Mouse (Mus musculus) adrenal gland, adult 18-20 months (tissue): ENCODE measurements around the gene Unc80. TPM values are rescaled to one million over a fixed set of nuclear protein-coding genes. Genes with fewer than 3 reads are reported as not detected.

Experiments used
- DNase-seq, 2 experiments: peaks; one replicate each; pipeline ENCODE4 v3.0.0; 2021 to 2022; ENCODE audit warnings: low spot score in 2 of 2
- long read RNA-seq, 2 experiments: library from polyadenylated mRNA; stranded (forward); transcript quantifications; one replicate each; pipeline ENCODE4 v2.0.0; 2021
- total RNA-seq, 2 experiments: library from RNA; stranded (reverse); gene quantifications; 1 replicate in 1 of 2; 2 replicates in 1 of 2; pipeline ENCODE4 v1.2.3; 2021

The Unc80 gene
- 10 to 100 TPM; 10.8 to 15.8 TPM for total RNA-seq
- long read RNA-seq, experiment 1, partial matches to known transcripts, result 0 of 1 reads
- long read RNA-seq, experiment 1, other reads (novel, unspliced or antisense), result 1 of 1 reads
- long read RNA-seq, experiment 2, result 0 reads

GRCm38 (mm10) chr1:66467821-66468703 lies at the start of gene Unc80:
Unc80 (plus strand) TSS chr1:66468367.
- peak; percentile 52 to 61 for DNase-seq

GRCm38 (mm10) chr1:66426073-66426472 lies 42.1 kb upstream of the Unc80 start:
- DNase-seq, result no peak

GRCm38 (mm10) chr1:66430962-66431361 lies 37.2 kb upstream of the Unc80 start:
- DNase-seq, result no peak

- DNase-seq, result no peak
Observed at GRCm38 (mm10) chr1:66431472-66431871, 36.7 kb upstream of the Unc80 start.

- DNase-seq, result no peak
Observed at GRCm38 (mm10) chr1:66438069-66438468, 30.1 kb upstream of the Unc80 start.

- no peak for DNase-seq
Observed at GRCm38 (mm10) chr1:66442922-66443321, 25.2 kb upstream of the Unc80 start.

GRCm38 (mm10) chr1:66449471-66449870 lies 18.7 kb upstream of the Unc80 start:
- no peak for DNase-seq

GRCm38 (mm10) chr1:66456580-66456979 lies 11.6 kb upstream of the Unc80 start:
- no peak for DNase-seq

- no peak for DNase-seq
Observed at GRCm38 (mm10) chr1:66457747-66458146, 10.4 kb upstream of the Unc80 start.

GRCm38 (mm10) chr1:66459394-66459793 lies 8.8 kb upstream of the Unc80 start:
- no peak for DNase-seq

- no peak for DNase-seq
Observed at GRCm38 (mm10) chr1:66460850-66461249, 7.3 kb upstream of the Unc80 start.

- no peak for DNase-seq
Observed at GRCm38 (mm10) chr1:66468704-66469020, 495 bp downstream of the Unc80 start.

GRCm38 (mm10) chr1:66482751-66483150 lies 14.6 kb downstream of the Unc80 start:
- DNase-seq, result no peak

- no peak for DNase-seq
Observed at GRCm38 (mm10) chr1:66493064-66493463, 24.9 kb downstream of the Unc80 start.

- no peak for DNase-seq
Observed at GRCm38 (mm10) chr1:66495310-66496012, 27.3 kb downstream of the Unc80 start.

GRCm38 (mm10) chr1:66550812-66551211 lies 82.6 kb downstream of the Unc80 start:
- no peak for DNase-seq

GRCm38 (mm10) chr1:66552396-66552966 lies 84.3 kb downstream of the Unc80 start:
- DNase-seq, result no peak

- no peak for DNase-seq
Observed at GRCm38 (mm10) chr1:66561636-66562270, 93.6 kb downstream of the Unc80 start.

- no peak for DNase-seq
Observed at GRCm38 (mm10) chr1:66562332-66562731, 94.2 kb downstream of the Unc80 start.

- DNase-seq, result no peak
Observed at GRCm38 (mm10) chr1:66569736-66570135, 101.6 kb downstream of the Unc80 start.

- no peak for DNase-seq
Observed at GRCm38 (mm10) chr1:66597163-66597788, 129.1 kb downstream of the Unc80 start.
